Mouse (Mus musculus) c-Kit-positive CD71-positive TER-119-positive erythroid progenitor cells, embryonic 14.5 days (primary cell): ENCODE data around the gene Myo1g.

Source experiments
- DNase-seq: peaks from one replicate; pipeline ENCODE4 v3.0.0-alpha.2; 2013; ENCODE audit warnings: low spot score

Myo1g gene

GRCm38 (mm10) chr11:6488041-6488684 lies 32.6 kb downstream of the Myo1g start:
- no peak for DNase-seq

GRCm38 (mm10) chr11:6487496-6487895 lies 33.3 kb downstream of the Myo1g start:
- no peak for DNase-seq

GRCm38 (mm10) chr11:6486916-6487315 lies 33.8 kb downstream of the Myo1g start:
- no peak for DNase-seq

- DNase-seq = no peak
Observed at GRCm38 (mm10) chr11:6484244-6484959, 36.4 kb downstream of the Myo1g start.

- DNase-seq = no peak
Observed at GRCm38 (mm10) chr11:6483103-6483502, 37.7 kb downstream of the Myo1g start.

- DNase-seq = no peak
Observed at GRCm38 (mm10) chr11:6481669-6482185, 39.0 kb downstream of the Myo1g start.

GRCm38 (mm10) chr11:6480681-6481405 lies 39.9 kb downstream of the Myo1g start:
- no peak for DNase-seq

GRCm38 (mm10) chr11:6480191-6480590 lies 40.6 kb downstream of the Myo1g start:
- no peak for DNase-seq

- no peak for DNase-seq
Observed at GRCm38 (mm10) chr11:6479231-6479630, 41.5 kb downstream of the Myo1g start.

- no peak for DNase-seq
Observed at GRCm38 (mm10) chr11:6477350-6477749, 43.4 kb downstream of the Myo1g start.

GRCm38 (mm10) chr11:6476876-6477275 lies 43.9 kb downstream of the Myo1g start:
- no peak for DNase-seq

- peak; percentile 85 for DNase-seq
Observed at GRCm38 (mm10) chr11:6475867-6476484, 44.8 kb downstream of the Myo1g start, which contains the start of gene Purb. Gene Purb (minus strand): TSS chr11:6475917.

GRCm38 (mm10) chr11:6474874-6475731 lies 45.7 kb downstream of the Myo1g start:
- no peak for DNase-seq

GRCm38 (mm10) chr11:6474381-6474780 lies 46.4 kb downstream of the Myo1g start:
- DNase-seq = no peak

- DNase-seq = no peak
Observed at GRCm38 (mm10) chr11:6472076-6472475, 48.7 kb downstream of the Myo1g start.

- no peak for DNase-seq
Observed at GRCm38 (mm10) chr11:6471493-6471892, 49.3 kb downstream of the Myo1g start.

GRCm38 (mm10) chr11:6471054-6471453 lies 49.7 kb downstream of the Myo1g start:
- DNase-seq = no peak

GRCm38 (mm10) chr11:6468541-6468940 lies 52.2 kb downstream of the Myo1g start:
- DNase-seq = no peak

GRCm38 (mm10) chr11:6465122-6465521 lies 55.6 kb downstream of the Myo1g start:
- peak; percentile 65 for DNase-seq

- no peak for DNase-seq
Observed at GRCm38 (mm10) chr11:6463159-6463837, 57.5 kb downstream of the Myo1g start.
